Comparison of ENCODE assay signal across 14 mouse cellular contexts in genomic region chr4:126464892-126465235, GRCm38 (mm10). TPM values are rescaled to one million over a fixed set of nuclear protein-coding genes. Genes with fewer than 3 reads are reported as not detected.
DNase-seq lines count a peak whose midpoint lies in the region; ATAC-seq lines count a peak whose summit lies in the region.
"Had no signal": no experiment of that assay in that cellular context is flagged by ENCODE, and none has a peak within 500 bp of the region (broad histone marks: within the 10 kb centered on the region; RNA-seq: fewer than 3 reads in every experiment).

No protein-coding gene starts in this region.

- H3K4me1 ChIP-seq in hindbrain, embryonic 10.5 days (replicated peaks) = peaks cover 60% of the 10 kb centered on the region
- peaks cover 48% of the 10 kb centered on the region for H3K4me1 ChIP-seq in midbrain, embryonic 16.5 days (ENCODE audit: control insufficient read depth, insufficient read depth, low read length)

- H3K27me3 ChIP-seq in hindbrain, embryonic 10.5 days (ENCODE audit: insufficient read depth, poor library complexity, severe bottlenecking) = no peaks in the 10 kb centered on the region
- H3K27me3 ChIP-seq in midbrain, embryonic 16.5 days (ENCODE audit: control insufficient read depth, insufficient read depth, low read depth, low read length) = no peaks in the 10 kb centered on the region
- H3K27me3 ChIP-seq: CH12.LX; heart, embryonic 15.5 days; liver, embryonic 15.5 days had no signal

- DNase-seq in ES-CJ7 (ENCODE audit: low read depth, low spot score) = peak; percentile 93
- DNase-seq in embryo, embryonic 11 days = peak; percentile 49
- no peak for DNase-seq in hindbrain, embryonic 10.5 days (ENCODE audit: low spot score)
- no peak for DNase-seq in gastrocnemius, postnatal 10 days
- no peak for DNase-seq in kidney, postnatal 36 days
- no peak for DNase-seq in layer of hippocampus, postnatal 36 days
- DNase-seq: adrenal gland, adult 8-10 months; cerebellum, adult 8-10 months; kidney, adult 18-20 months; right cerebral cortex, postnatal 25 days had no signal

- H3K27ac ChIP-seq in hindbrain, embryonic 10.5 days = peak overlapping the region; percentile 99
- H3K27ac ChIP-seq in midbrain, embryonic 16.5 days (ENCODE audit: low read length) = no peak overlapping the region
- H3K27ac ChIP-seq: heart, embryonic 15.5 days; liver, embryonic 15.5 days had no signal

- no peak for ATAC-seq in midbrain, embryonic 16.5 days

- H3K4me2 ChIP-seq in midbrain, embryonic 16.5 days (ENCODE audit: low read length) = peak overlapping the region; percentile 79
- H3K4me2 ChIP-seq: heart, embryonic 15.5 days; liver, embryonic 15.5 days had no signal

- no peaks in the 10 kb centered on the region for H3K9me3 ChIP-seq in hindbrain, embryonic 10.5 days
- no peaks in the 10 kb centered on the region for H3K9me3 ChIP-seq in midbrain, embryonic 16.5 days (replicated peaks; ENCODE audit: control insufficient read depth, low read length, poor library complexity, severe bottlenecking)
- H3K9me3 ChIP-seq: heart, embryonic 15.5 days; liver, embryonic 15.5 days had no signal

- 6% methylated on average over 2 of the region's 2 CpGs for WGBS in hindbrain, embryonic 10.5 days
- WGBS in midbrain, embryonic 16.5 days = 8% methylated on average over 2 of the region's 2 CpGs

- H3K9ac ChIP-seq in midbrain, embryonic 16.5 days (ENCODE audit: low read depth, low read length) = no peak overlapping the region
- H3K9ac ChIP-seq: heart, embryonic 15.5 days; liver, embryonic 15.5 days had no signal

- peaks cover 32% of the 10 kb centered on the region for H3K36me3 ChIP-seq in hindbrain, embryonic 10.5 days
- peaks cover 3% of the 10 kb centered on the region; the same call in 1 of the 2 replicates for H3K36me3 ChIP-seq in midbrain, embryonic 16.5 days (ENCODE audit: control insufficient read depth, insufficient read depth, low read length)

- peak overlapping the region; percentile 96 for H3K4me3 ChIP-seq in hindbrain, embryonic 10.5 days
- peak overlapping the region; percentile 16; the same call in 1 of the 2 replicates for H3K4me3 ChIP-seq in midbrain, embryonic 16.5 days (ENCODE audit: low read depth, low read length)
- H3K4me3 ChIP-seq: heart, embryonic 15.5 days; liver, embryonic 15.5 days had no signal

RNA-seq across cellular contexts. Expression of gene Ago1, which starts 3.5 kb away (rescaled TPM):
- 11.8 and 13.2 TPM in 2 replicates for polyA plus RNA-seq in hindbrain, embryonic 10.5 days (2016; fragmentation: Nextera tagmentation; extraction: Ambion mirVana)
- polyA plus RNA-seq in midbrain, embryonic 16.5 days (2015; fragmentation: Nextera tagmentation; extraction: Ambion mirVana) = 8.8 and 10.0 TPM in 2 replicates
- total RNA-seq in gastrocnemius, postnatal 10 days (2021) = 10 to 100 TPM in 1 of 2 experiments, 1 to 10 TPM in 1; 9.1 to 13.6 TPM
- 10 to 100 TPM; 60.0 to 60.5 TPM for total RNA-seq in layer of hippocampus, postnatal 36 days (2021)

RNA-seq across cellular contexts. Expression of gene Ago3, which starts 35.5 kb away (rescaled TPM):
- 12.6 and 12.7 TPM in 2 replicates for polyA plus RNA-seq in hindbrain, embryonic 10.5 days (2016; fragmentation: Nextera tagmentation; extraction: Ambion mirVana)
- polyA plus RNA-seq in midbrain, embryonic 16.5 days (2015; fragmentation: Nextera tagmentation; extraction: Ambion mirVana) = 14.3 and 18.5 TPM in 2 replicates
- total RNA-seq in gastrocnemius, postnatal 10 days (2021) = 10 to 100 TPM in 1 of 2 experiments, 1 to 10 TPM in 1; 7.3 to 11.5 TPM
- 10 to 100 TPM; 37.5 to 45.4 TPM for total RNA-seq in layer of hippocampus, postnatal 36 days (2021)

Comparison
In these comparisons a context has a peak if more than half of its experiments do, and no peak if none do; other contexts are left out.
1. DNase-seq: peak in ES-CJ7 (single experiment) and embryo, embryonic 11 days (single experiment); none in hindbrain, embryonic 10.5 days (single experiment), gastrocnemius, postnatal 10 days (single experiment), kidney, postnatal 36 days (0 of 2) and layer of hippocampus, postnatal 36 days (0 of 2).
2. RNA of gene Ago1, which starts 3.5 kb away (total RNA-seq): 60.0 to 60.5 TPM in layer of hippocampus, postnatal 36 days; 9.1 to 13.6 TPM in gastrocnemius, postnatal 10 days; every median in the first group is over 4 times any median in the second.